Comparison of ENCODE assay signal across 21 mouse cellular contexts in genomic region chr5:119349395-119349794, GRCm38 (mm10).
A peak's percentile ranks its signal among the peaks of the same experiment; 100 is the strongest.
DNase-seq lines count a peak whose midpoint lies in the region; ATAC-seq and TF ChIP-seq lines count a peak whose summit lies in the region.
"Had no signal": no experiment of that assay in that cellular context is flagged by ENCODE, and none has a peak within 500 bp of the region (broad histone marks: within the 10 kb centered on the region; RNA-seq: fewer than 3 reads in every experiment).

No protein-coding gene starts in this region.

- H3K4me3 ChIP-seq in hindbrain, postnatal 0 days (ENCODE audit: low read length), result no peak overlapping the region
- no peak overlapping the region for H3K4me3 ChIP-seq in hindbrain, embryonic 10.5 days
- no peak overlapping the region for H3K4me3 ChIP-seq in kidney, embryonic 15.5 days (replicated peaks)
- H3K4me3 ChIP-seq: forebrain, embryonic 13.5 days; hindbrain, embryonic 13.5 days; limb, embryonic 13.5 days; liver, embryonic 13.5 days; neural tube, embryonic 12.5 days had no signal

- H3K9me3 ChIP-seq in hindbrain, postnatal 0 days (ENCODE audit: low read length), result no peaks in the 10 kb centered on the region
- H3K9me3 ChIP-seq in hindbrain, embryonic 10.5 days, result no peaks in the 10 kb centered on the region
- no peaks in the 10 kb centered on the region for H3K9me3 ChIP-seq in kidney, embryonic 15.5 days (replicated peaks)
- H3K9me3 ChIP-seq: forebrain, embryonic 13.5 days; hindbrain, embryonic 13.5 days; limb, embryonic 13.5 days; liver, embryonic 13.5 days; neural tube, embryonic 12.5 days had no signal

- H3K27ac ChIP-seq in hindbrain, postnatal 0 days, result no peak overlapping the region
- no peak overlapping the region for H3K27ac ChIP-seq in hindbrain, embryonic 10.5 days
- H3K27ac ChIP-seq in kidney, embryonic 15.5 days, result no peak overlapping the region
- H3K27ac ChIP-seq: forebrain, embryonic 13.5 days; hindbrain, embryonic 13.5 days; limb, embryonic 13.5 days; liver, embryonic 13.5 days; neural tube, embryonic 12.5 days had no signal

- no peak overlapping the region for H3K4me2 ChIP-seq in hindbrain, postnatal 0 days (ENCODE audit: low read depth, low read length)
- no peak overlapping the region for H3K4me2 ChIP-seq in kidney, embryonic 15.5 days
- H3K4me2 ChIP-seq: forebrain, embryonic 13.5 days; hindbrain, embryonic 13.5 days; limb, embryonic 13.5 days; liver, embryonic 13.5 days; lung, embryonic 14.5 days; midbrain, embryonic 11.5 days; neural tube, embryonic 12.5 days had no signal

- TF ChIP-seq CTCF in hindbrain, postnatal 0 days (IDR thresholded peaks at IDR 0.05; ENCODE audit: low read depth), result no peak

- 71% methylated on average over 6 of the region's 6 CpGs for WGBS in hindbrain, postnatal 0 days
- 81% methylated on average over 6 of the region's 6 CpGs for WGBS in hindbrain, embryonic 10.5 days
- 66% methylated on average over 6 of the region's 6 CpGs for WGBS in kidney, embryonic 15.5 days

- peak; percentile 8 for DNase-seq in hindbrain, postnatal 0 days (ENCODE audit: low spot score)
- DNase-seq in hindbrain, embryonic 10.5 days (ENCODE audit: low spot score), result no peak
- DNase-seq in neural tube, embryonic 10.5 days (ENCODE audit: extremely low spot score, low spot score), result no peak
- DNase-seq in gastrocnemius, adult 8-10 months (ENCODE audit: low spot score in 2 of 2), result no peak
- DNase-seq: adrenal gland, postnatal 14 days; cerebellum, adult 18-20 months; gastrocnemius, postnatal 25 days; kidney, adult 9 months; liver, embryonic 13.5 days; lung, embryonic 14.5 days; lung, postnatal 4 days; right cerebral cortex, postnatal 14 days had no signal

- no peak overlapping the region for H3K9ac ChIP-seq in hindbrain, postnatal 0 days (replicated peaks; ENCODE audit: low read length)
- no peak overlapping the region for H3K9ac ChIP-seq in kidney, embryonic 15.5 days
- H3K9ac ChIP-seq: forebrain, embryonic 13.5 days; hindbrain, embryonic 13.5 days; limb, embryonic 13.5 days; liver, embryonic 13.5 days; lung, embryonic 14.5 days; neural tube, embryonic 12.5 days had no signal

- H3K27me3 ChIP-seq in hindbrain, postnatal 0 days (ENCODE audit: insufficient read depth, low read length), result no peaks in the 10 kb centered on the region
- peaks cover 7% of the 10 kb centered on the region; the same call in 1 of the 2 replicates for H3K27me3 ChIP-seq in hindbrain, embryonic 10.5 days (ENCODE audit: insufficient read depth, poor library complexity, severe bottlenecking)
- H3K27me3 ChIP-seq in kidney, embryonic 15.5 days, result no peaks in the 10 kb centered on the region
- H3K27me3 ChIP-seq: forebrain, embryonic 13.5 days; liver, embryonic 13.5 days; neural tube, embryonic 12.5 days had no signal

- H3K4me1 ChIP-seq in hindbrain, postnatal 0 days (ENCODE audit: insufficient read depth, low read length), result no peaks in the 10 kb centered on the region
- peaks cover 9% of the 10 kb centered on the region for H3K4me1 ChIP-seq in hindbrain, embryonic 10.5 days (replicated peaks)
- no peaks in the 10 kb centered on the region for H3K4me1 ChIP-seq in kidney, embryonic 15.5 days
- H3K4me1 ChIP-seq: liver, embryonic 13.5 days; neural tube, embryonic 12.5 days had no signal

- no peaks in the 10 kb centered on the region for H3K36me3 ChIP-seq in hindbrain, postnatal 0 days (ENCODE audit: insufficient read depth, low read length)
- H3K36me3 ChIP-seq in hindbrain, embryonic 10.5 days, result no peaks in the 10 kb centered on the region
- H3K36me3 ChIP-seq in kidney, embryonic 15.5 days, result no peaks in the 10 kb centered on the region
- H3K36me3 ChIP-seq: G1E; hindbrain, embryonic 13.5 days; limb, embryonic 13.5 days; liver, embryonic 13.5 days; neural tube, embryonic 12.5 days had no signal

- no peak for ATAC-seq in hindbrain, postnatal 0 days
- ATAC-seq in common myeloid progenitor, adult 5-6 weeks (replicated peaks; ENCODE audit: low read depth, poor library complexity, severe bottlenecking), result peak; percentile 43
- ATAC-seq in neutrophil, adult 5-6 weeks (ENCODE audit: extremely low read depth, insufficient number of reproducible peaks, low FRiP score, poor library complexity, severe bottlenecking), result peak; percentile 53
- ATAC-seq in kidney, embryonic 15.5 days (replicated peaks; ENCODE audit: low FRiP score), result no peak
- ATAC-seq: forebrain, embryonic 13.5 days had no signal

Comparison
In these comparisons a context has a peak if more than half of its experiments do, and no peak if none do; other contexts are left out.
1. ATAC-seq: peak in common myeloid progenitor, adult 5-6 weeks (single experiment) and neutrophil, adult 5-6 weeks (single experiment); none in hindbrain, postnatal 0 days (single experiment) and kidney, embryonic 15.5 days (single experiment).